Mouse (Mus musculus): ENCODE measurements around the gene Atp2a2. TPM values are rescaled to one million over a fixed set of nuclear protein-coding genes. Genes with fewer than 3 reads are reported as not detected.
"Not testable (repeated sequence)": the region's sequence is repeated elsewhere in the genome, so short reads cannot be mapped to it uniquely, and the experiment has no call there.

The Atp2a2 gene
- polyA plus RNA-seq, 1 experiment from 2014 or later: 52.6 TPM

- ATAC-seq (ENCODE audit: low read depth) (no peak), DNase-seq (ENCODE audit: low spot score) (no peak)
- Histone ChIP-seq H3K4me1 (ENCODE audit: control insufficient read depth, insufficient read depth, low read length) (no peaks in the 10 kb centered on the region), H3K4me3 (ENCODE audit: low read depth, low read length) (no peak overlapping the region), H3K27me3 (replicated peaks; ENCODE audit: control insufficient read depth, insufficient read depth, low read length) (no peaks in the 10 kb centered on the region), H3K9ac (ENCODE audit: low read depth, low read length) (no peak overlapping the region), H3K9me3 (ENCODE audit: control insufficient read depth, low read length) (no peaks in the 10 kb centered on the region), H3K36me3 (ENCODE audit: control insufficient read depth, insufficient read depth, low read length) (peaks cover 91% of the 10 kb centered on the region), H3K27ac (replicated peaks; ENCODE audit: low read depth, low read length) (no peak overlapping the region), H3K4me2 (ENCODE audit: low read depth, low read length) (no peak overlapping the region)
- 96% methylated on average over 8 of the region's 8 CpGs for WGBS
These were observed 70.8 kb downstream of the Atp2a2 start for GRCm38 (mm10) chr5:122431221-122431620.

- no peak overlapping the region for H3K4me2 ChIP-seq (ENCODE audit: low read depth, low read length)
- H3K4me3 ChIP-seq (ENCODE audit: low read depth, low read length): no peak overlapping the region
- no peaks in the 10 kb centered on the region for H3K9me3 ChIP-seq (ENCODE audit: control insufficient read depth, low read length)
- peaks cover 81% of the 10 kb centered on the region for H3K36me3 ChIP-seq (ENCODE audit: control insufficient read depth, insufficient read depth, low read length)
- no peak overlapping the region for H3K9ac ChIP-seq (ENCODE audit: low read depth, low read length)
- DNase-seq (ENCODE audit: low spot score) (no peak), ATAC-seq (ENCODE audit: low read depth) (no peak)
- 90% methylated on average over 4 of the region's 4 CpGs for WGBS
- no peak overlapping the region for H3K27ac ChIP-seq (replicated peaks; ENCODE audit: low read depth, low read length)
- H3K27me3 ChIP-seq (replicated peaks; ENCODE audit: control insufficient read depth, insufficient read depth, low read length): no peaks in the 10 kb centered on the region
- H3K4me1 ChIP-seq (ENCODE audit: control insufficient read depth, insufficient read depth, low read length): no peaks in the 10 kb centered on the region
These were observed 71.8 kb downstream of the Atp2a2 start for GRCm38 (mm10) chr5:122430036-122430775.

- no peak overlapping the region for H3K4me3 ChIP-seq (ENCODE audit: low read depth, low read length)
- no peaks in the 10 kb centered on the region for H3K9me3 ChIP-seq (ENCODE audit: control insufficient read depth, low read length)
- no peak overlapping the region for H3K27ac ChIP-seq (replicated peaks; ENCODE audit: low read depth, low read length)
- 75% methylated on average over 2 of the region's 2 CpGs for WGBS
- peaks cover 7% of the 10 kb centered on the region; the same call in 1 of the 2 replicates for H3K4me1 ChIP-seq (ENCODE audit: control insufficient read depth, insufficient read depth, low read length)
- peaks cover 35% of the 10 kb centered on the region for H3K36me3 ChIP-seq (ENCODE audit: control insufficient read depth, insufficient read depth, low read length)
- ATAC-seq (ENCODE audit: low read depth) (no peak), DNase-seq (ENCODE audit: low spot score) (no peak)
- H3K4me2 ChIP-seq (ENCODE audit: low read depth, low read length): no peak overlapping the region
- H3K27me3 ChIP-seq (replicated peaks; ENCODE audit: control insufficient read depth, insufficient read depth, low read length): no peaks in the 10 kb centered on the region
- no peak overlapping the region for H3K9ac ChIP-seq (ENCODE audit: low read depth, low read length)
These were observed 76.5 kb downstream of the Atp2a2 start for GRCm38 (mm10) chr5:122425550-122425949.

GRCm38 (mm10) chr5:122423083-122423482 lies 78.9 kb downstream of the Atp2a2 start:
- ATAC-seq (ENCODE audit: low read depth) (no peak), DNase-seq (ENCODE audit: low spot score) (no peak)
- peaks cover 7% of the 10 kb centered on the region; the same call in 1 of the 2 replicates for H3K4me1 ChIP-seq (ENCODE audit: control insufficient read depth, insufficient read depth, low read length)
- H3K27me3 ChIP-seq (replicated peaks; ENCODE audit: control insufficient read depth, insufficient read depth, low read length): no peaks in the 10 kb centered on the region
- no peak overlapping the region for H3K27ac ChIP-seq (replicated peaks; ENCODE audit: low read depth, low read length)
- 28% methylated on average over 15 of the region's 15 CpGs for WGBS
- H3K36me3 ChIP-seq (ENCODE audit: control insufficient read depth, insufficient read depth, low read length): peaks cover 10% of the 10 kb centered on the region
- H3K9me3 ChIP-seq (ENCODE audit: control insufficient read depth, low read length): no peaks in the 10 kb centered on the region
- H3K9ac ChIP-seq (ENCODE audit: low read depth, low read length): peak overlapping the region; percentile 96
- H3K4me2 ChIP-seq (ENCODE audit: low read depth, low read length): peak overlapping the region; percentile 92
- peak overlapping the region; percentile 94 for H3K4me3 ChIP-seq (ENCODE audit: low read depth, low read length)

- Histone ChIP-seq H3K9ac (ENCODE audit: low read depth, low read length) (peak overlapping the region; percentile 96), H3K9me3 (ENCODE audit: control insufficient read depth, low read length) (no peaks in the 10 kb centered on the region), H3K27me3 (replicated peaks; ENCODE audit: control insufficient read depth, insufficient read depth, low read length) (no peaks in the 10 kb centered on the region), H3K27ac (replicated peaks; ENCODE audit: low read depth, low read length) (peak overlapping the region; percentile 87), H3K4me1 (ENCODE audit: control insufficient read depth, insufficient read depth, low read length) (peaks cover 7% of the 10 kb centered on the region; the same call in 1 of the 2 replicates), H3K36me3 (ENCODE audit: control insufficient read depth, insufficient read depth, low read length) (peaks cover 6% of the 10 kb centered on the region; the same call in 1 of the 2 replicates), H3K4me2 (ENCODE audit: low read depth, low read length) (peak overlapping the region; percentile 92), H3K4me3 (ENCODE audit: low read depth, low read length) (peak overlapping the region; percentile 94)
- ATAC-seq (ENCODE audit: low read depth) (peak; percentile 90), DNase-seq (ENCODE audit: low spot score) (peak; percentile 93)
- 0% methylated on average over 40 of the region's 73 CpGs for WGBS
These were observed 79.7 kb downstream of the Atp2a2 start for GRCm38 (mm10) chr5:122422071-122422964.

GRCm38 (mm10) chr5:122421271-122422068 lies 80.6 kb downstream of the Atp2a2 start, which contains the start of gene Anapc7:
Gene Anapc7 (plus strand): TSS chr5:122421693.
- ATAC-seq (ENCODE audit: low read depth) (peak; percentile 50; the same call in 1 of the 2 replicates), DNase-seq (ENCODE audit: low spot score) (no peak)
- peak within 1 kb of the TSS; percentile 87 for H3K27ac ChIP-seq (replicated peaks; ENCODE audit: low read depth, low read length)
- H3K4me2 ChIP-seq (ENCODE audit: low read depth, low read length): peak within 1 kb of the TSS; percentile 92
- 21% methylated on average over 17 of the region's 17 CpGs for WGBS
- peak within 1 kb of the TSS; percentile 94 for H3K4me3 ChIP-seq (ENCODE audit: low read depth, low read length)
- H3K9me3 ChIP-seq (ENCODE audit: control insufficient read depth, low read length): no peaks in the 10 kb centered on the region
- H3K27me3 ChIP-seq (replicated peaks; ENCODE audit: control insufficient read depth, insufficient read depth, low read length): no peaks in the 10 kb centered on the region
- H3K36me3 ChIP-seq (ENCODE audit: control insufficient read depth, insufficient read depth, low read length): no peaks in the 10 kb centered on the region
- H3K4me1 ChIP-seq (ENCODE audit: control insufficient read depth, insufficient read depth, low read length): peaks cover 7% of the 10 kb centered on the region; the same call in 1 of the 2 replicates
- H3K9ac ChIP-seq (ENCODE audit: low read depth, low read length): peak within 1 kb of the TSS; percentile 96

DNA sequence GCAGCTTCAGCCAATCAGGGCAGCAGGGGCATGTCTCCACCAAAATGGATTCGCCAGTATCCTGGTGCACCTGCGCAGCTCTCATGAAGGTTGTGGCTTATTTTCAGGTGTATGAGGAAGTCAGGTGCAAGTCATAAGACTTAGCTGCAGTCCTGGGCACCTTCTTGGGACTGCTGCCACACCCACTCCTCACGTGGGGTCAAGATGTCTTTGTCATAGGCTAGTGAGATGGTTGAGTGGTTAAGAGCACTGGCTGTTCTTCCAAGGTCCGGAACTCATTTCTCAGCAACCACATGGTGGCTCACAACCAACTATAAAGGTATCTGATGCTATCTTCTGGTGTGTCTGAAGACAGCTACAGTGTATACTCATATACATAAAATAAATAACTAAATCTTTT lies 81.3 kb downstream of the Atp2a2 start:
- not testable (repeated sequence) for DNase-seq (ENCODE audit: low spot score); H3K27ac ChIP-seq (replicated peaks; ENCODE audit: low read depth, low read length)
- 67% methylated on average over 4 of the region's 4 CpGs for WGBS

GRCm38 (mm10) chr5:122415465-122415864 lies 86.6 kb downstream of the Atp2a2 start:
- WGBS: 87% methylated on average over 12 of the region's 12 CpGs
- no peaks in the 10 kb centered on the region for H3K4me1 ChIP-seq (ENCODE audit: control insufficient read depth, insufficient read depth, low read length)
- H3K27me3 ChIP-seq (replicated peaks; ENCODE audit: control insufficient read depth, insufficient read depth, low read length): no peaks in the 10 kb centered on the region
- no peak overlapping the region for H3K9ac ChIP-seq (ENCODE audit: low read depth, low read length)
- no peaks in the 10 kb centered on the region for H3K9me3 ChIP-seq (ENCODE audit: control insufficient read depth, low read length)
- no peak overlapping the region for H3K4me3 ChIP-seq (ENCODE audit: low read depth, low read length)
- no peak for DNase-seq (ENCODE audit: low spot score)
- H3K27ac ChIP-seq (replicated peaks; ENCODE audit: low read depth, low read length): no peak overlapping the region
- no peak overlapping the region for H3K4me2 ChIP-seq (ENCODE audit: low read depth, low read length)
- no peak for ATAC-seq (ENCODE audit: low read depth)
- H3K36me3 ChIP-seq (ENCODE audit: control insufficient read depth, insufficient read depth, low read length): no peaks in the 10 kb centered on the region

More for the DNA sequence above, 81.3 kb downstream of the Atp2a2 start:
- not testable (repeated sequence) for H3K4me3 ChIP-seq (ENCODE audit: low read depth, low read length); ATAC-seq (ENCODE audit: low read depth); H3K4me1 ChIP-seq (ENCODE audit: control insufficient read depth, insufficient read depth, low read length); H3K9ac ChIP-seq (ENCODE audit: low read depth, low read length); H3K36me3 ChIP-seq (ENCODE audit: control insufficient read depth, insufficient read depth, low read length); H3K4me2 ChIP-seq (ENCODE audit: low read depth, low read length); H3K9me3 ChIP-seq (ENCODE audit: control insufficient read depth, low read length); H3K27me3 ChIP-seq (replicated peaks; ENCODE audit: control insufficient read depth, insufficient read depth, low read length)

Measured in embryonic facial prominence, embryonic 14.5 days (tissue).